In genomic region chr2:11535412-11535928, GRCm38 (mm10) we compare ENCODE assay signal across 8 mouse cellular contexts. TPM values are rescaled to one million over a fixed set of nuclear protein-coding genes. Genes with fewer than 3 reads are reported as not detected.
DNase-seq lines count a peak whose midpoint lies in the region; ATAC-seq lines count a peak whose summit lies in the region.

No protein-coding gene starts in this region.

- no peaks in the 10 kb centered on the region for H3K9me3 ChIP-seq in hindbrain, embryonic 14.5 days (ENCODE audit: control insufficient read depth, low read length)

- peak overlapping the region; percentile 92 for H3K4me2 ChIP-seq in hindbrain, embryonic 14.5 days (replicated peaks)

- peak overlapping the region; percentile 53 for H3K4me3 ChIP-seq in hindbrain, embryonic 14.5 days (replicated peaks; ENCODE audit: low read length)

- H3K27ac ChIP-seq in hindbrain, embryonic 14.5 days = no peak overlapping the region

- 0 out of 2 replicates have a peak, but pooled peaks cover 7% of the 10 kb centered on the region for H3K4me1 ChIP-seq in hindbrain, embryonic 14.5 days (replicated peaks; ENCODE audit: control insufficient read depth, insufficient read depth, low read length)

- ATAC-seq in hindbrain, embryonic 14.5 days (ENCODE audit: low FRiP score) = peak; percentile 97

- no peaks in the 10 kb centered on the region for H3K27me3 ChIP-seq in hindbrain, embryonic 14.5 days (ENCODE audit: control insufficient read depth, insufficient read depth, low read length)

- H3K9ac ChIP-seq in hindbrain, embryonic 14.5 days = peak overlapping the region; percentile 61

- H3K36me3 ChIP-seq in hindbrain, embryonic 14.5 days (replicated peaks; ENCODE audit: control insufficient read depth, insufficient read depth) = no peaks in the 10 kb centered on the region

- WGBS in hindbrain, embryonic 14.5 days = 1% methylated on average over 32 of the region's 32 CpGs

- DNase-seq in T-cell, adult 2 months (ENCODE audit: low spot score) = peak; percentile 37
- peak; percentile 69 to 79 for DNase-seq in cerebellum, postnatal 36 days
- peak; percentile 86 to 91 for DNase-seq in frontal cortex, postnatal 36 days (ENCODE audit: low spot score in 2 of 2)
- DNase-seq in hindbrain, embryonic 14.5 days (ENCODE audit: low spot score) = peak; percentile 78
- DNase-seq in layer of hippocampus, postnatal 25 days (ENCODE audit: extremely low spot score in 1 of 2, low spot score in 1 of 2) = peak; percentile 54 to 65
- DNase-seq in lung, postnatal 14 days = peak; percentile 96
- peak; percentile 94 for DNase-seq in ovary, postnatal 36 days (ENCODE audit: low spot score)
- peak; percentile 68 for DNase-seq in thymus, postnatal 14 days

RNA-seq across cellular contexts. Expression of gene Pfkfb3, which starts 18.4 kb away (rescaled TPM):
- 27.6 and 32.0 TPM in 2 replicates for polyA plus RNA-seq in hindbrain, embryonic 14.5 days (2014; fragmentation: Nextera tagmentation; extraction: Ambion mirVana)
- total RNA-seq in layer of hippocampus, postnatal 25 days (2021) = 10 to 100 TPM; 31.2 to 34.8 TPM

Comparison
In these comparisons a context has a peak if more than half of its experiments do, and no peak if none do; other contexts are left out.
1. DNase-seq: peak in every context shown above with its lines; median percentile 96 in lung, postnatal 14 days; 94 in ovary, postnatal 36 days; 88 in frontal cortex, postnatal 36 days; 78 in hindbrain, embryonic 14.5 days; 74 in cerebellum, postnatal 36 days; 68 in thymus, postnatal 14 days; 60 in layer of hippocampus, postnatal 25 days; 37 in T-cell, adult 2 months.